Mouse (Mus musculus) cortical plate, adult 2 months (tissue): ENCODE data around the gene Gm45015.

Experiments
- CTCF ChIP-seq: fragments of 200-500 bp; IDR thresholded peaks from 2 replicates; pipeline ENCODE4 v1.5.1; 2011; ENCODE audit warnings: mild to moderate bottlenecking, control low read depth, low read length; ENCODE audit not compliant: insufficient read depth; ENCODE audit errors: extremely low read depth
- POLR2A ChIP-seq: fragments of 200-500 bp; IDR thresholded peaks from 2 replicates; pipeline ENCODE4 v1.6.1; 2011; ENCODE audit warnings: mild to moderate bottlenecking, low read length, control low read depth; ENCODE audit not compliant: insufficient read depth; ENCODE audit errors: extremely low read depth

- TF ChIP-seq CTCF (no peak), POLR2A (no peak)
These were observed 24.1 kb downstream of the Gm45015 start for GRCm38 (mm10) chrX:73312522-73312921.
